Mouse (Mus musculus) cerebellum, adult 2 months (tissue): ENCODE results near the gene Magt1. TPM values are rescaled to one million over a fixed set of nuclear protein-coding genes. Genes with fewer than 3 reads are reported as not detected.
"Not testable (repeated sequence)": the region's sequence is repeated elsewhere in the genome, so short reads cannot be mapped to it uniquely, and the experiment has no call there.

Experiments
- DNase-seq, 2 experiments: peaks; one replicate each; pipeline ENCODE4 v3.0.0; 2021
- H3K27ac ChIP-seq: fragments of 200-500 bp; 2 replicates; pipeline ENCODE4 v1.5.1; 2012; ENCODE audit warnings: low read length, control low read depth, inconsistent platforms; ENCODE audit not compliant: insufficient read depth
- H3K27me3 ChIP-seq: fragments of 200-500 bp; 2 replicates; pipeline ENCODE4 v1.6.1; 2012; ENCODE audit warnings: inconsistent platforms, mild to moderate bottlenecking, low read length, moderate library complexity; ENCODE audit not compliant: control insufficient read depth, insufficient read depth
- H3K4me1 ChIP-seq: fragments of 200-500 bp; 2 replicates; pipeline ENCODE4 v1.6.1; 2011; ENCODE audit warnings: low read length; ENCODE audit not compliant: control insufficient read depth, insufficient read depth
- H3K4me3 ChIP-seq: fragments of 200-500 bp; replicated peaks from 2 replicates; pipeline ENCODE3; 2011; ENCODE audit warnings: mild to moderate bottlenecking, low read depth, low read length, control low read depth; ENCODE audit not compliant: insufficient read depth
- CTCF ChIP-seq: fragments of 200-500 bp; IDR thresholded peaks from 2 replicates; pipeline ENCODE4 v1.5.1; 2011; ENCODE audit warnings: low read depth, mild to moderate bottlenecking, control low read depth, low read length, moderate library complexity, borderline replicate concordance; ENCODE audit not compliant: insufficient read depth
- POLR2A ChIP-seq: fragments of 200-500 bp; IDR thresholded peaks from 2 replicates; pipeline ENCODE4 v1.6.1; 2011; ENCODE audit warnings: low read length, control low read depth, borderline replicate concordance; ENCODE audit not compliant: insufficient read depth
- WGBS: fragments of 180-500 bp; shearing (Covaris S2); methylation state at CpG from one replicate; pipeline ENCODE4 v1.1.7; 2018; 5-methylcytosine and 5-hydroxymethylcytosine counted together
- polyA plus RNA-seq: library from polyadenylated mRNA; depleted of rRNA; stranded (reverse); fragments of >200 nt; gene quantifications from 2 replicates; pipeline ENCODE4 v1.2.3, GENCODE M21; 2012; rRNA removed

The Magt1 gene
- polyA plus RNA-seq, 1 experiment: 10.2 TPM

- WGBS: 40% methylated on average over 1 of the region's 1 CpGs
- H3K4me3 ChIP-seq: no peak overlapping the region
- DNase-seq: no peak
- H3K27ac ChIP-seq: no peak overlapping the region
- TF ChIP-seq POLR2A (no peak), CTCF (no peak)
- no peaks in the 10 kb centered on the region for H3K27me3 ChIP-seq
- H3K4me1 ChIP-seq: peaks cover 4% of the 10 kb centered on the region
Measured at GRCm38 (mm10) chrX:105923896-105924295, 87.8 kb downstream of the Magt1 start.

- DNase-seq, H3K4me3 ChIP-seq, H3K27me3 ChIP-seq, H3K27ac ChIP-seq, H3K4me1 ChIP-seq: not testable (repeated sequence)
- WGBS: 94% methylated on average over 7 of the region's 7 CpGs
Measured at GRCm38 (mm10) chrX:105922986-105923385, 88.7 kb downstream of the Magt1 start.

- Histone ChIP-seq H3K4me1 (peaks cover 4% of the 10 kb centered on the region), H3K27me3 (no peaks in the 10 kb centered on the region), H3K4me3 (no peak overlapping the region), H3K27ac (no peak overlapping the region)
- no peak for DNase-seq
- 64% methylated on average over 2 of the region's 2 CpGs for WGBS
- peak; percentile 14; the same call in 1 of the 2 replicates for TF ChIP-seq CTCF
- no peak for TF ChIP-seq POLR2A
Measured at GRCm38 (mm10) chrX:105921421-105921820, 90.3 kb downstream of the Magt1 start.

Other genes with a start within 250 kb of the Magt1 start
- gene Fgf16, start 247.6 kb downstream of the Magt1 start, polyA plus RNA-seq: 0.08 TPM in 2 replicates
- gene Atrx, start 82.5 kb downstream of the Magt1 start, polyA plus RNA-seq: 63.6 and 70.3 TPM in 2 replicates
- 473 and 495 TPM in 2 replicates for gene Cox7b, start 3.8 kb upstream of the Magt1 start, polyA plus RNA-seq
- 2.7 and 3.3 TPM in 2 replicates for gene Atp7a, start 15.4 kb upstream of the Magt1 start, polyA plus RNA-seq
- 0.41 and 0.49 TPM in 2 replicates for gene Tlr13, start 131.3 kb upstream of the Magt1 start, polyA plus RNA-seq
- gene Pgk1, start 175.2 kb upstream of the Magt1 start, polyA plus RNA-seq: 508 and 511 TPM in 2 replicates
- 24.5 and 25.0 TPM in 2 replicates for gene Taf9b, start 209.3 kb upstream of the Magt1 start, polyA plus RNA-seq
- gene Fnd3c2, start 243.5 kb upstream of the Magt1 start, polyA plus RNA-seq: not detected in 2 replicates